Mouse (Mus musculus) brain, embryonic 14.5 days (tissue): ENCODE measurements around the gene Syne2.

Experiments
- CTCF ChIP-seq: fragments of 200-500 bp; IDR thresholded peaks from 2 replicates; pipeline ENCODE4 v1.5.1; 2012; ENCODE audit warnings: inconsistent platforms, mild to moderate bottlenecking, moderate library complexity, borderline replicate concordance; ENCODE audit not compliant: insufficient read depth, insufficient read length; ENCODE audit errors: extremely low read depth
- POLR2A ChIP-seq: fragments of 200-500 bp; IDR thresholded peaks from 2 replicates; pipeline ENCODE4 v1.6.1; 2012; ENCODE audit warnings: mild to moderate bottlenecking, inconsistent platforms, borderline replicate concordance; ENCODE audit not compliant: poor library complexity, insufficient read depth, insufficient read length, severe bottlenecking; ENCODE audit errors: extremely low read depth

DNA sequence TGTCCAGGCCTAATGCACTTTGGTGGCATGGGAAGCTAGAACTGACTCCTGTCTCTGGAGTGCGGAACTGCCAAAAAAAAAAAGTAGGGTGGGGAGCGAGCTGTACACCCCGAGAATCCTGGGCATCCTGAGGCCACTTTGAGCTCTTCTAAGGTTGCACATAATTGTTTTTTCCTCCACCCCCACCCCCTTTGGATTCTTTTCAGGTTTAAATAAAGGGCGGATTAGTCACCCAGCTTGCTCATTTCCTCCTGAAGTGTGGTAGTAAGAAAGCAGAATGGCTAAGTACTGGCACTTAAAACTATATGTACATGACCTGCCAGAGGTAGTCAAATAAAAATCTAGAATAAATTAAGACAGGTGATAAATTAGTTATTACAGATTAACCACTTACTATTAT is 195.5 kb downstream of the Syne2 start:
- TF ChIP-seq CTCF, result no peak
- TF ChIP-seq POLR2A, result no peak
